In the genomic region with DNA sequence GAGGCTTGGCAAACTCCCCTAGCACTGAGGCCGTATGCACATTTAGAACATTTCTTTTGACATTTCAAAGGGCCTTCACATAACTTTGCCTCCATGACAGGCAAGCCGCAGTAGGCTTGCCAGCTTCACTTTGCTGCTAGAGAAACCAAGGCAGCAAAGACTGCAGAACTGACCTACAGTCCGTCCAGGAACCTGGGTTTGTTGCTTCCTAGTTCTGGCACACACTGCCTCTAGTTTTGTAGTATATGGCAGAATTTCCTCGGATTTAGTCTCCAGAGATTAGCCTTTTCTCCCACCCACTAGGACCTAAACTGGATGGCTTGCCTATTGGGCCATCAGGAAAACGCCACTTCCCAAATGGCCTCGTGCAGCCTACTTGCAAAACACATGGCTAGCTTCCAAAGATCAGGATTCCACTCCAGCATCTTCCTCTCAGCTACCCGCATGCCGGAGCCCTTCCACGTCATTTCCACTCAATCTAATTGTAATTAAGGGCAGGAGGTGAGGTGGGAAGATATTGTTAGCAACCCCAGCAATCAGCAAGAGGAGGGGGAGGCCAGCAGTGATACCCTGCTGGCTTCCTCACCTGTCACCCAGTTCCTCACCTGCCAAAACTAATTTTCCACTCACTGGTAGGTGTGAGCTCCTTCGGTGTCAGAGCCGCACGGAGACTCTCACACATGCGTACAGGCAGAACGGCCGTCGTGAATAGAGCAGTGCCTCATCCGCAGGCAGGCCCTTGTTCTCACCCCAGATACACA, we compare ENCODE assay signal across 8 mouse cellular contexts. TPM values are rescaled to one million over a fixed set of nuclear protein-coding genes. Genes with fewer than 3 reads are reported as not detected.
DNase-seq lines count a peak whose midpoint lies in the region; ATAC-seq and TF ChIP-seq lines count a peak whose summit lies in the region.
"Had no signal": no experiment of that assay in that cellular context is flagged by ENCODE, and none has a peak within 500 bp of the region (broad histone marks: within the 10 kb centered on the region; RNA-seq: fewer than 3 reads in every experiment).

No protein-coding gene starts in this region.

- H3K27ac ChIP-seq in lung, embryonic 14.5 days (ENCODE audit: low read depth), result peak overlapping the region; percentile 9; the same call in 1 of the 2 replicates
- no peak overlapping the region for H3K27ac ChIP-seq in embryonic facial prominence, embryonic 13.5 days
- peak overlapping the region; percentile 65; the same call in 1 of the 2 replicates for H3K27ac ChIP-seq in hindbrain, embryonic 15.5 days (replicated peaks)
- peak overlapping the region; percentile 62; the same call in 1 of the 2 replicates for H3K27ac ChIP-seq in stomach, embryonic 14.5 days (ENCODE audit: low read length)
- no peak overlapping the region for H3K27ac ChIP-seq in lung, postnatal 0 days (ENCODE audit: low read length)

- peaks cover 8% of the 10 kb centered on the region for H3K4me1 ChIP-seq in lung, embryonic 14.5 days (ENCODE audit: insufficient read depth)
- peaks cover 10% of the 10 kb centered on the region for H3K4me1 ChIP-seq in embryonic facial prominence, embryonic 13.5 days
- peaks cover 26% of the 10 kb centered on the region for H3K4me1 ChIP-seq in hindbrain, embryonic 15.5 days (replicated peaks)
- H3K4me1 ChIP-seq in stomach, embryonic 14.5 days (ENCODE audit: control insufficient read depth, insufficient read depth, low read length), result no peaks in the 10 kb centered on the region
- H3K4me1 ChIP-seq in lung, postnatal 0 days (ENCODE audit: insufficient read depth, low read depth, low read length), result peaks cover 4% of the 10 kb centered on the region; the same call in 1 of the 2 replicates

- 59% methylated on average over 17 of the region's 17 CpGs for WGBS in lung, embryonic 14.5 days
- WGBS in embryonic facial prominence, embryonic 13.5 days, result 66% methylated on average over 17 of the region's 17 CpGs
- 48% methylated on average over 17 of the region's 17 CpGs for WGBS in hindbrain, embryonic 15.5 days
- WGBS in stomach, embryonic 14.5 days, result 68% methylated on average over 17 of the region's 17 CpGs
- WGBS in lung, postnatal 0 days, result 64% methylated on average over 17 of the region's 17 CpGs

- H3K4me2 ChIP-seq in lung, embryonic 14.5 days, result no peak overlapping the region; the same call in 1 of the 2 replicates
- peak overlapping the region; percentile 46 for H3K4me2 ChIP-seq in embryonic facial prominence, embryonic 13.5 days
- H3K4me2 ChIP-seq in hindbrain, embryonic 15.5 days, result peak overlapping the region; percentile 15; the same call in 1 of the 2 replicates
- no peak overlapping the region for H3K4me2 ChIP-seq in stomach, embryonic 14.5 days (replicated peaks; ENCODE audit: low read depth, low read length)
- no peak overlapping the region for H3K4me2 ChIP-seq in lung, postnatal 0 days (replicated peaks; ENCODE audit: low read depth, low read length)

- no peak for DNase-seq in lung, embryonic 14.5 days
- DNase-seq in lung, postnatal 14 days, result no peak
- no peak for DNase-seq in spleen, adult 18-20 months
- no peak for DNase-seq in lung, postnatal 0 days (ENCODE audit: low spot score)

- no peak for TF ChIP-seq CTCF in lung, embryonic 14.5 days (IDR thresholded peaks at IDR 0.05; ENCODE audit: low read depth)
- no peak for TF ChIP-seq CTCF in lung, postnatal 0 days (IDR thresholded peaks at IDR 0.05)

- TF ChIP-seq EP300 in lung, postnatal 0 days (IDR thresholded peaks at IDR 0.05), result no peak

- no peak for ATAC-seq in lung, embryonic 14.5 days (ENCODE audit: insufficient read depth)
- ATAC-seq in embryonic facial prominence, embryonic 13.5 days (ENCODE audit: insufficient number of reproducible peaks, insufficient read depth, low FRiP score, low TSS enrichment, low read depth), result no peak
- ATAC-seq in hindbrain, embryonic 15.5 days (ENCODE audit: low FRiP score, low read depth), result peak; percentile 46; the same call in 1 of the 2 replicates
- ATAC-seq in stomach, embryonic 14.5 days (ENCODE audit: insufficient number of reproducible peaks, insufficient read depth, low FRiP score, low read depth), result no peak
- no peak for ATAC-seq in lung, postnatal 0 days
- ATAC-seq: Patski had no signal

- no peaks in the 10 kb centered on the region for H3K9me3 ChIP-seq in lung, embryonic 14.5 days (ENCODE audit: low read depth, low read length)
- no peaks in the 10 kb centered on the region for H3K9me3 ChIP-seq in embryonic facial prominence, embryonic 13.5 days
- no peaks in the 10 kb centered on the region for H3K9me3 ChIP-seq in hindbrain, embryonic 15.5 days
- no peaks in the 10 kb centered on the region for H3K9me3 ChIP-seq in stomach, embryonic 14.5 days (ENCODE audit: control insufficient read depth, low read depth, low read length)
- no peaks in the 10 kb centered on the region for H3K9me3 ChIP-seq in lung, postnatal 0 days (ENCODE audit: low read length)

- no peaks in the 10 kb centered on the region for H3K36me3 ChIP-seq in lung, embryonic 14.5 days (ENCODE audit: insufficient read depth)
- H3K36me3 ChIP-seq in embryonic facial prominence, embryonic 13.5 days, result no peaks in the 10 kb centered on the region
- H3K36me3 ChIP-seq in hindbrain, embryonic 15.5 days, result no peaks in the 10 kb centered on the region
- H3K36me3 ChIP-seq in stomach, embryonic 14.5 days (ENCODE audit: control insufficient read depth, insufficient read depth, low read length), result no peaks in the 10 kb centered on the region
- no peaks in the 10 kb centered on the region for H3K36me3 ChIP-seq in lung, postnatal 0 days (ENCODE audit: insufficient read depth, low read length)

- H3K9ac ChIP-seq in lung, embryonic 14.5 days, result no peak overlapping the region
- peak overlapping the region; percentile 38; the same call in 1 of the 2 replicates for H3K9ac ChIP-seq in embryonic facial prominence, embryonic 13.5 days
- H3K9ac ChIP-seq in hindbrain, embryonic 15.5 days, result no peak overlapping the region
- H3K9ac ChIP-seq in stomach, embryonic 14.5 days (replicated peaks; ENCODE audit: low read depth, low read length), result no peak overlapping the region
- no peak overlapping the region for H3K9ac ChIP-seq in lung, postnatal 0 days (replicated peaks; ENCODE audit: low read depth)

- no peak overlapping the region for H3K4me3 ChIP-seq in lung, embryonic 14.5 days (ENCODE audit: low read depth, low read length)
- H3K4me3 ChIP-seq in embryonic facial prominence, embryonic 13.5 days, result no peak overlapping the region
- H3K4me3 ChIP-seq in hindbrain, embryonic 15.5 days, result no peak overlapping the region
- no peak overlapping the region for H3K4me3 ChIP-seq in stomach, embryonic 14.5 days (ENCODE audit: low read depth, low read length)
- H3K4me3 ChIP-seq in lung, postnatal 0 days (ENCODE audit: low read depth, low read length), result no peak overlapping the region

- no peaks in the 10 kb centered on the region; the same call in 1 of the 2 replicates for H3K27me3 ChIP-seq in lung, embryonic 14.5 days (ENCODE audit: insufficient read depth, low read length)
- H3K27me3 ChIP-seq in embryonic facial prominence, embryonic 13.5 days, result peaks cover 27% of the 10 kb centered on the region
- peaks cover 7% of the 10 kb centered on the region; the same call in 1 of the 2 replicates for H3K27me3 ChIP-seq in hindbrain, embryonic 15.5 days
- no peaks in the 10 kb centered on the region for H3K27me3 ChIP-seq in stomach, embryonic 14.5 days (ENCODE audit: control insufficient read depth, insufficient read depth, low read length)
- 0 out of 2 replicates have a peak, but pooled peaks cover 5% of the 10 kb centered on the region for H3K27me3 ChIP-seq in lung, postnatal 0 days (replicated peaks; ENCODE audit: insufficient read depth, low read length)

RNA-seq across cellular contexts. Expression of a gene that starts 7.8 kb away (rescaled TPM):
- polyA plus RNA-seq in lung, embryonic 14.5 days (2014; fragmentation: Nextera tagmentation; extraction: Ambion mirVana), result 1.2 and 1.6 TPM in 2 replicates
- 1.4 and 1.5 TPM in 2 replicates for polyA plus RNA-seq in embryonic facial prominence, embryonic 13.5 days (2015; fragmentation: Nextera tagmentation; extraction: Ambion mirVana)
- polyA plus RNA-seq in hindbrain, embryonic 15.5 days (2015; fragmentation: Nextera tagmentation; extraction: Ambion mirVana), result 11.6 and 11.8 TPM in 2 replicates
- 1.1 and 1.7 TPM in 2 replicates for polyA plus RNA-seq in stomach, embryonic 14.5 days (2014; fragmentation: Nextera tagmentation; extraction: Ambion mirVana)
- 2.7 and 3.9 TPM in 2 replicates for polyA plus RNA-seq in lung, postnatal 0 days (2015; fragmentation: Nextera tagmentation; extraction: Ambion mirVana)

RNA-seq across cellular contexts. Expression of a gene that starts 9.2 kb away (rescaled TPM):
- polyA plus RNA-seq in lung, embryonic 14.5 days (2014; fragmentation: Nextera tagmentation; extraction: Ambion mirVana), result 45.0 and 48.2 TPM in 2 replicates
- 39.4 and 40.3 TPM in 2 replicates for polyA plus RNA-seq in embryonic facial prominence, embryonic 13.5 days (2015; fragmentation: Nextera tagmentation; extraction: Ambion mirVana)
- polyA plus RNA-seq in hindbrain, embryonic 15.5 days (2015; fragmentation: Nextera tagmentation; extraction: Ambion mirVana), result 23.0 and 23.8 TPM in 2 replicates
- polyA plus RNA-seq in stomach, embryonic 14.5 days (2014; fragmentation: Nextera tagmentation; extraction: Ambion mirVana), result 34.6 and 34.9 TPM in 2 replicates
- polyA plus RNA-seq in lung, postnatal 0 days (2015; fragmentation: Nextera tagmentation; extraction: Ambion mirVana), result 15.0 and 16.2 TPM in 2 replicates

Comparison
In these comparisons a context has a peak if more than half of its experiments do, and no peak if none do; other contexts are left out.
1. H3K27ac ChIP-seq: peak in lung, embryonic 14.5 days (single experiment), hindbrain, embryonic 15.5 days (single experiment) and stomach, embryonic 14.5 days (single experiment); none in embryonic facial prominence, embryonic 13.5 days (single experiment) and lung, postnatal 0 days (single experiment).
2. H3K4me2 ChIP-seq: peak in embryonic facial prominence, embryonic 13.5 days (single experiment) and hindbrain, embryonic 15.5 days (single experiment); none in lung, embryonic 14.5 days (single experiment), stomach, embryonic 14.5 days (single experiment) and lung, postnatal 0 days (single experiment).